In the genomic region with DNA sequence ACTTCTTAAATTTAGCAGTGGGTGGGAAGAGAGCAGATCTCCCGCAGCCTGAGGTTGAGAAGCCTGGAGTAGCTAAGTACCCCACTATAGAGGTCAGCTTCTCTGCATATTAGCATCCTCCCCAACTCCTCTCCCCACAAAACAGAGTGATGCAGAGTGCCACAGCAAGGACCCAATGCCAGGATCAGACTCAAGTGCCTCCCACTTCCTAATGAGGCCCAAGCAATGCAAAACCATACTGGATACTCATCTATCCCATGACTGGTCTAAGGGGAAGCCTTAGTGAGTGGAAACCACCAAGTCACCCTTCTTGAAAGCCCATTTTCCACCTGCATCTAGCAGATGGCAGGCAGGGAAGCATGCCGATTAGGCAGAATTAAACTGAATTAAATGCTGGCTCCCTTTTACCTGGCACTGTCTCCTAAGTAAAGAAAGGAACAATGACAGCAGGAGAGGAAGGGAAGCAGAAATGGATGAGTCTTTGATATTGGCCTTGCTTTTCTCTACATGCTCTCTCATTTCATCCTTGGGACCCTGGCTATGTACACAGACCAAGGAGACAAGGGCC, we compare ENCODE assay signal across 11 mouse cellular contexts.
"Had no signal": no experiment of that assay in that cellular context is flagged by ENCODE, and none has a peak within 500 bp of the region (broad histone marks: within the 10 kb centered on the region; RNA-seq: fewer than 3 reads in every experiment).

No protein-coding gene starts in this region.

- H3K9ac ChIP-seq: limb, embryonic 13.5 days; liver, embryonic 14.5 days; midbrain, embryonic 12.5 days; neural tube, embryonic 13.5 days had no signal

- H3K4me1 ChIP-seq: limb, embryonic 13.5 days; midbrain, embryonic 12.5 days; neural tube, embryonic 13.5 days had no signal

- ATAC-seq: midbrain, embryonic 16.5 days had no signal

- H3K27me3 ChIP-seq: limb, embryonic 13.5 days; midbrain, embryonic 12.5 days; neural tube, embryonic 13.5 days had no signal

- H3K4me2 ChIP-seq: limb, embryonic 13.5 days; midbrain, embryonic 12.5 days; neural tube, embryonic 13.5 days had no signal

- DNase-seq: kidney, postnatal 4 days; left cerebral cortex, postnatal 4 days; lung, adult 18-20 months; right cerebral cortex, postnatal 14 days; thymus, postnatal 4 days had no signal

- H3K4me3 ChIP-seq: layer of hippocampus, adult 2 months; limb, embryonic 13.5 days; midbrain, embryonic 12.5 days; neural tube, embryonic 13.5 days had no signal

- H3K9me3 ChIP-seq: limb, embryonic 13.5 days; midbrain, embryonic 12.5 days had no signal

- H3K27ac ChIP-seq: layer of hippocampus, adult 2 months; limb, embryonic 13.5 days; liver, embryonic 14.5 days; midbrain, embryonic 12.5 days; neural tube, embryonic 13.5 days had no signal

- H3K36me3 ChIP-seq: limb, embryonic 13.5 days; midbrain, embryonic 12.5 days; neural tube, embryonic 13.5 days had no signal
